Mouse (Mus musculus): Measurements from ENCODE around the gene Tph2.

The Tph2 gene

GRCm38 (mm10) chr10:115127907-115128306 lies 56.9 kb downstream of the Tph2 start:
- DNase-seq: no peak

GRCm38 (mm10) chr10:115125550-115125949 lies 59.3 kb downstream of the Tph2 start:
- no peak for DNase-seq

- no peak for DNase-seq
Observed at GRCm38 (mm10) chr10:115125027-115125426, 59.8 kb downstream of the Tph2 start.

GRCm38 (mm10) chr10:115107666-115108540 lies 76.9 kb downstream of the Tph2 start:
- DNase-seq: no peak

GRCm38 (mm10) chr10:115104175-115104574 lies 80.6 kb downstream of the Tph2 start:
- no peak for DNase-seq

GRCm38 (mm10) chr10:115099890-115100580 lies 84.8 kb downstream of the Tph2 start:
- no peak for DNase-seq

GRCm38 (mm10) chr10:115097163-115097562 lies 87.7 kb downstream of the Tph2 start:
- peak; percentile 24 for DNase-seq

GRCm38 (mm10) chr10:115096191-115096590 lies 88.6 kb downstream of the Tph2 start:
- no peak for DNase-seq

- no peak for DNase-seq
Observed at GRCm38 (mm10) chr10:115078232-115078631, 106.6 kb downstream of the Tph2 start.

- DNase-seq: no peak
Observed at GRCm38 (mm10) chr10:115069123-115069911, 115.5 kb downstream of the Tph2 start.

- no peak for DNase-seq
Observed at GRCm38 (mm10) chr10:115063936-115064335, 120.9 kb downstream of the Tph2 start.

- DNase-seq: no peak
Observed at GRCm38 (mm10) chr10:115061498-115061897, 123.3 kb downstream of the Tph2 start.

GRCm38 (mm10) chr10:115060759-115061158 lies 124.1 kb downstream of the Tph2 start:
- DNase-seq: no peak

- DNase-seq: no peak
Observed at GRCm38 (mm10) chr10:115051602-115052001, 133.2 kb downstream of the Tph2 start.

GRCm38 (mm10) chr10:115050674-115051073 lies 134.1 kb downstream of the Tph2 start:
- no peak for DNase-seq

- no peak for DNase-seq
Observed at GRCm38 (mm10) chr10:115050178-115050577, 134.6 kb downstream of the Tph2 start.

GRCm38 (mm10) chr10:115048565-115048964 lies 136.3 kb downstream of the Tph2 start:
- DNase-seq: no peak

- no peak for DNase-seq
Observed at GRCm38 (mm10) chr10:115035748-115036147, 149.1 kb downstream of the Tph2 start.

Data from lung, postnatal 14 days (tissue).